Mouse (Mus musculus) small intestine, adult 2 months (tissue): Measurements from ENCODE around the gene Gpr18.

Experiments used
- CTCF ChIP-seq: fragments of 200-500 bp; IDR thresholded peaks from 2 replicates; pipeline ENCODE4 v1.5.1; 2012; ENCODE audit warnings: low read depth, mild to moderate bottlenecking, control low read depth, inconsistent platforms, low read length, moderate library complexity, mixed read lengths; ENCODE audit not compliant: insufficient replicate concordance, insufficient read length; ENCODE audit errors: extremely low read depth
- POLR2A ChIP-seq: fragments of 200-500 bp; IDR thresholded peaks from 2 replicates; pipeline ENCODE4 v1.6.1; 2012; ENCODE audit warnings: low read depth, mild to moderate bottlenecking, control low read depth, inconsistent platforms, low read length, moderate library complexity

DNA sequence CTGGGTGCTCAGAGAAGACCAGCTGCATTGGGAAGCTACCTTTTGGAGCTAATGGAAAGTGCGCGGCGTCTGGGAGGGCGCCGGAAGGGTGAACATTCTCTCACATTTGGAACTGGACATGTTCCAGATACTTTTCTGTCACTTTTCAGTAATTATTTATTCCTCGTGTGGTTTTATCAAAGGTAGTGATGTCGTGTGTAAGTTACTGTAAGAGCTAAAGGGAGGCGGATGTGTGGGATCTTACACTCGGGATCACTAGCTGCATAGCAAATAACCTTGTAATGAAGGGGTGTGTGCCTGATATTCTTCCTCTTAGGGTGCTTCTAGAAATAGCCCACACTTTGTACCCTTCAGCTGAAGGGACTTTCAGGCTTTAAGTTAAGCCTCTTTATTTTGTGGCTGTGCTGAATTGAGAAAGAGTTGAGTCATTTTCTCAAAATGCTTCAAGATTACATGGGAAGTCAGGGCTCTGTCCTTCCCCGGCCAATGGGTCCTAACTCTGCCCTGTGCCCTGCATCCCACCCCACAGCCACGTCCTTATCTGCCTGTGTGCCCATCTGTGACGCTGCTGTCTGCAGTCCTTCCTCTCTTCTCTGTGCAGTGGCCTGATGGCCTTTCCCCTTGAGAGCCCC is 46.0 kb upstream of the Gpr18 start:
- TF ChIP-seq CTCF (no peak), POLR2A (no peak)
